Mouse (Mus musculus): Measurements from ENCODE around the gene Tln1. TPM values are rescaled to one million over a fixed set of nuclear protein-coding genes. Genes with fewer than 3 reads are reported as not detected.

Gene Tln1
- total and polyA plus RNA-seq, 2 experiments: 38.6 to 42.8 TPM

DNA sequence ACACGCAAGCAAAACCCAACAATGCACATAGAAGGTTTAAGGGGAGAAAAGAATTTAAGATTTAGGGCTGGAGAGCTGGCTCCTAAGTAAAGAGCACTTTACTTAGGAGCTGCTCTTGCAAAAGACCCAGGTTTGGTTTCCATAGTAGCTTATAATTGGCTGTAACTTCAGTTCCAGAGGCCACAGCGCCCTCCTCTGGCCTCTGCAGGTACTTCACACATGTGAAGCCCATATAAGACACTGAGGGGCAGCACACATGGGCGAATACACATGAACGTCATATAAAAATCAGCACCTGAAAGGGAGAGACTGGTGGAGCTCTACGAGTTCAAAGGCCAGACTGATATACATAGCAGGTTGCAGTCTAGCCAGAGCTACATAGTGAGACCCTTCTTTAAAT, 34.6 kb downstream of the Tln1 start:
- TF ChIP-seq POLR2A (IDR thresholded peaks at IDR 0.05; ENCODE audit: extremely low read depth, insufficient read depth, low read length) (no peak), CTCF (IDR thresholded peaks at IDR 0.05; ENCODE audit: low read depth, low read length) (peak; percentile 51)
- Histone ChIP-seq H3K36me3 (ENCODE audit: control insufficient read depth, insufficient read depth, low read length) (peaks cover 7% of the 10 kb centered on the region; the same call in 1 of the 2 replicates), H3K27me3 (ENCODE audit: control insufficient read depth, insufficient read depth, low read length) (no peaks in the 10 kb centered on the region), H3K9ac (ENCODE audit: low read depth, low read length) (no peak overlapping the region), H3K27ac (replicated peaks; ENCODE audit: insufficient read depth, low read depth, low read length) (no peak overlapping the region), H3K4me1 (ENCODE audit: control insufficient read depth, insufficient read depth, low read length) (peaks cover 6% of the 10 kb centered on the region; the same call in 1 of the 2 replicates), H3K4me3 (ENCODE audit: insufficient read depth, low read depth, low read length) (no peak overlapping the region), H3K79me2 (ENCODE audit: control insufficient read depth, insufficient read depth, low read length) (no peaks in the 10 kb centered on the region)
- peak; percentile 18 for DNase-seq (ENCODE audit: extremely low read depth, low read depth, low spot score)
- WGBS: 78% methylated on average over 5 of the region's 5 CpGs

DNA sequence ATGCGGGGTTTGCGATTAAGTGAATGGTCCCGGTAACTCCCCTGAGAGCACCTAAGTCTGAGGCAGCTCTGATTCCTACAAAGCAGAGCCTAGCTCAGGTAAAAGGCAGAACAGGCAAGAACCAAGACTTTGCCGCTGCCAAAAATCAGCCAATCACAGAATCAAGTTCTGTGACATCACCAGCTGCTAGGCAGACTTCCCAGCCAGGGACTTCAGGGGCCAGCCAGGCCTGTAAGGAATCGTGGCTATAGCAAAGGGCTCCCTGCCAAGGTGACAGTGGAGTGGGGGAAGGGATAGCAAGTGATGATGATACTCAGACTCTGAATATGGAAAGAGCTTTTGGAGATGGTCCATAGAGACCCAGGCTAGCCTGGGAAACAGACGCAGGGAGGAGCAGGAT, 42.5 kb downstream of the Tln1 start:
- Histone ChIP-seq H3K27me3 (ENCODE audit: control insufficient read depth, insufficient read depth, low read length) (no peaks in the 10 kb centered on the region), H3K4me1 (ENCODE audit: control insufficient read depth, insufficient read depth, low read length) (peaks cover 11% of the 10 kb centered on the region), H3K27ac (replicated peaks; ENCODE audit: insufficient read depth, low read depth, low read length) (0 out of 2 replicates have a peak overlapping the region, but pooled peaks have one; percentile 21), H3K4me3 (ENCODE audit: insufficient read depth, low read depth, low read length) (no peak overlapping the region), H3K9ac (ENCODE audit: low read depth, low read length) (peak overlapping the region; percentile 38; the same call in 1 of the 2 replicates), H3K79me2 (ENCODE audit: control insufficient read depth, insufficient read depth, low read length) (no peaks in the 10 kb centered on the region), H3K36me3 (ENCODE audit: control insufficient read depth, insufficient read depth, low read length) (no peaks in the 10 kb centered on the region)
- no peak for TF ChIP-seq POLR2A (IDR thresholded peaks at IDR 0.05; ENCODE audit: extremely low read depth, insufficient read depth, low read length)
- TF ChIP-seq CTCF (IDR thresholded peaks at IDR 0.05; ENCODE audit: low read depth, low read length): no peak
- DNase-seq (ENCODE audit: extremely low read depth, low read depth, low spot score): peak; percentile 64
- 20% methylated on average over 6 of the region's 6 CpGs for WGBS

DNA sequence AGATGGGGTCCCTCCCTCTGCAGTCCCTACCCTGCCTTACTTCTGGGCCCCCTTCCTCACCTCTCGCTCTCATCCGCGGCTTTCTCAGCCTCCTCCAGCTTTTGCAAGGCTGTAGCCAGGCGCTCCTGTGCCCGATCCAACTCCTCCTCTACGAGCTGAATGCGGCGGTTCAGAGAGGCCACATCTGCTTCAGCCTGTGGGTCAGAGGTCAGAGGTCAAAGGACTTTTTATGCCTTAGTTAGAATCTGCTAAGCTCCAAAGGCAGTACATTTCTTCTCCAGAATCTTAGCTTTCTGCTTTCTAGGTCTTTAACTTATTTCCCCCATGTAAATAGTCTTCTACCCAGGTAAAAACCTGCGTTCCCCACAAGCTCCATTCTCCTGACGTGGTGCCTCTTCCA, 42.9 kb downstream of the Tln1 start:
- no peaks in the 10 kb centered on the region for H3K79me2 ChIP-seq (ENCODE audit: control insufficient read depth, insufficient read depth, low read length)
- no peak overlapping the region for H3K4me3 ChIP-seq (ENCODE audit: insufficient read depth, low read depth, low read length)
- 18% methylated on average over 10 of the region's 10 CpGs for WGBS
- no peaks in the 10 kb centered on the region for H3K36me3 ChIP-seq (ENCODE audit: control insufficient read depth, insufficient read depth, low read length)
- TF ChIP-seq CTCF (IDR thresholded peaks at IDR 0.05; ENCODE audit: low read depth, low read length) (no peak), POLR2A (IDR thresholded peaks at IDR 0.05; ENCODE audit: extremely low read depth, insufficient read depth, low read length) (no peak)
- H3K9ac ChIP-seq (ENCODE audit: low read depth, low read length): peak overlapping the region; percentile 38; the same call in 1 of the 2 replicates
- DNase-seq (ENCODE audit: extremely low read depth, low read depth, low spot score): peak; percentile 79
- no peaks in the 10 kb centered on the region for H3K27me3 ChIP-seq (ENCODE audit: control insufficient read depth, insufficient read depth, low read length)
- peaks cover 11% of the 10 kb centered on the region for H3K4me1 ChIP-seq (ENCODE audit: control insufficient read depth, insufficient read depth, low read length)
- 0 out of 2 replicates have a peak overlapping the region, but pooled peaks have one; percentile 21 for H3K27ac ChIP-seq (replicated peaks; ENCODE audit: insufficient read depth, low read depth, low read length)

GRCm38 (mm10) chr4:43515764-43516708, 46.5 kb downstream of the Tln1 start:
- Histone ChIP-seq H3K27me3 (ENCODE audit: control insufficient read depth, insufficient read depth, low read length) (no peaks in the 10 kb centered on the region), H3K9ac (ENCODE audit: low read depth, low read length) (no peak overlapping the region), H3K4me1 (ENCODE audit: control insufficient read depth, insufficient read depth, low read length) (peaks cover 5% of the 10 kb centered on the region; the same call in 1 of the 2 replicates), H3K27ac (replicated peaks; ENCODE audit: insufficient read depth, low read depth, low read length) (no peak overlapping the region), H3K36me3 (ENCODE audit: control insufficient read depth, insufficient read depth, low read length) (no peaks in the 10 kb centered on the region), H3K79me2 (ENCODE audit: control insufficient read depth, insufficient read depth, low read length) (no peaks in the 10 kb centered on the region), H3K4me3 (ENCODE audit: insufficient read depth, low read depth, low read length) (no peak overlapping the region)
- TF ChIP-seq CTCF (IDR thresholded peaks at IDR 0.05; ENCODE audit: low read depth, low read length): no peak
- TF ChIP-seq POLR2A (IDR thresholded peaks at IDR 0.05; ENCODE audit: extremely low read depth, insufficient read depth, low read length): no peak
- DNase-seq (ENCODE audit: extremely low read depth, low read depth, low spot score): no peak
- 66% methylated on average over 11 of the region's 11 CpGs for WGBS

DNA sequence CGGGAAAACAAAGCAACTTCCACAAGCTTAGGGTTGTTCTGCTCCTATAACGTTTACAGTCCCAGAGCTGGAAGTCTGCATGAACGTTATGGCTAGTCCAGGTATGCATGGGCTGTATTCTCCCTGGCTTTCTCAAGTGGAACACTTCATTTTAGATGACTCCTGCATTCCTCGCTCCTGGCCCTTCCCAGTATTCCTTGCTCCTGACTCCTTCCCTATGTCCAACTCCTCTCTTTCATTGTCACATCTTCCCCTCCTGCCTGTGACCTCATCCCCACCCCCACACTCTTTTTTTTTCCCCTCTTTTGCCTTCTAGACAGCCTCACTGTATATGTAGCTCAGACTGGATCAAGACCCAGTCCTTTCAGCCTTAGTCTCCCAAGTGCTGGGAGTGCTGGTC, 48.7 kb downstream of the Tln1 start:
- Histone ChIP-seq H3K4me3 (ENCODE audit: insufficient read depth, low read depth, low read length) (no peak overlapping the region), H3K9ac (ENCODE audit: low read depth, low read length) (no peak overlapping the region), H3K27ac (replicated peaks; ENCODE audit: insufficient read depth, low read depth, low read length) (no peak overlapping the region), H3K36me3 (ENCODE audit: control insufficient read depth, insufficient read depth, low read length) (no peaks in the 10 kb centered on the region), H3K27me3 (ENCODE audit: control insufficient read depth, insufficient read depth, low read length) (no peaks in the 10 kb centered on the region), H3K79me2 (ENCODE audit: control insufficient read depth, insufficient read depth, low read length) (no peaks in the 10 kb centered on the region), H3K4me1 (ENCODE audit: control insufficient read depth, insufficient read depth, low read length) (no peaks in the 10 kb centered on the region)
- no peak for DNase-seq (ENCODE audit: extremely low read depth, low read depth, low spot score)
- TF ChIP-seq CTCF (IDR thresholded peaks at IDR 0.05; ENCODE audit: low read depth, low read length) (no peak), POLR2A (IDR thresholded peaks at IDR 0.05; ENCODE audit: extremely low read depth, insufficient read depth, low read length) (no peak)
- 78% methylated on average over 4 of the region's 4 CpGs for WGBS
